Mouse (Mus musculus): ENCODE results near the gene Selenbp1.
A peak's percentile ranks its signal among the peaks of the same experiment; 100 is the strongest.

Gene Selenbp1

GRCm38 (mm10) chr3:94974528-94975422 is 41.9 kb downstream of the Selenbp1 start, which contains the start of gene Pi4kb:
TSS of gene Pi4kb (plus strand) at chr3:94974731.
- peak; percentile 94 for DNase-seq (ENCODE audit: low read depth, low spot score)

GRCm38 (mm10) chr3:94984312-94984711 is 51.5 kb downstream of the Selenbp1 start:
- DNase-seq (ENCODE audit: low read depth, low spot score), result no peak

GRCm38 (mm10) chr3:94985513-94985912 is 52.7 kb downstream of the Selenbp1 start:
- no peak for DNase-seq (ENCODE audit: low read depth, low spot score)

DNA sequence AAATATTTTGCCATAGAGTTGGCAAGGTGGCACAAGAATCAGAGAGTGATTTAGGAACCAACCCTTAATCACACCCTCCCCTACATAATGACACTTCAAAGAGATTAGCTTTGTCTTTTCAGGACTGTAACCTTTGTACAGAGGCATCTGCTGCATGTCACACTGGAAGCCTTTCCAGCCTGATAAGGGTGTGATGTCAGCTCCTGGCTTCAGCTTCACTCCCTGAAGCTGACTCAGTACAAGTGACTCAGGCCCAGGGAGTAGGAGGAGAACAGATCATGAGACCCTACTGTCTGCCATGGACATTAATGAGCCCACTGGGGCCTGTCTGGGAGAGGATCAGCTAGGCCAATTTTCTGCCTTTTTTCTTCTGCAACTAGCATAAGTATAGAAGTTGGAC is 54.7 kb downstream of the Selenbp1 start:
- DNase-seq (ENCODE audit: low read depth, low spot score), result no peak

DNA sequence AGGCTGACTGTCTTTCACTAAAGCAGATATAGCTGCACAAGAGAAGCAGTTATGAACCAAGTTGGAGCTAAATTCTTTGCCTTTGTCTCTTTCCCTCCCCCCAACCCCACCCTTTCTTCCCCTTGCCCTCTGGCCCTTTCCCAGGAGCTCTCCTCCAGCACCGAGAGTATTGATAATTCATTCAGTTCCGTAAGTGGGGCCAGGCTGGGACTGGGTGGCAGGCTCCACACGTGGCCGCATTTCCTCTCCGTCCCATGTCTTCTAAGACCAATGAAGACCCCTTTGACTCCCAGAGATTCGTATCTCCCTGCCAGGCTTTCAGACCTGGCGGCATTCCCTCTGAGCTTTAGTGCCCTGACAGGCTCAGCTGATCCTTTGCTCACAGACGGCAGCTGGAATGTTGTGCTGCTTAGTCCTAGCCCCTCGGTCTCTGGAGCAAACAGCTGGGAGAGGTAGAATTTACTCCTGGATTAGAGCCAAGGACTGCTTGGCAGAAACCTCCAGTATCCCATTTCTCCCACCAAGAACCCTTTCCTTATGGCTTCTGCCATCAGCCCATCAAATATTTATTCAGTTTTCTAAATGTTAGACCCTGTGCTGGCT is 56.4 kb downstream of the Selenbp1 start:
- no peak for DNase-seq (ENCODE audit: low read depth, low spot score)

Data from c-Kit-negative CD71-positive TER-119-positive erythroid progenitor cells, embryonic 14.5 days (primary cell).